Mouse (Mus musculus) MEL (cell line): Measurements from ENCODE around the gene Zbtb38. TPM values are rescaled to one million over a fixed set of nuclear protein-coding genes. Genes with fewer than 3 reads are reported as not detected.

Experiments
- DNase-seq: peaks from one replicate; pipeline ENCODE4 v3.0.0; 2011; ENCODE audit warnings: low read depth, low spot score
- H3K27ac ChIP-seq: 2 replicates; pipeline ENCODE4 v1.5.1; 2012; ENCODE audit warnings: low read depth, mild to moderate bottlenecking, control low read depth, low read length, moderate library complexity; ENCODE audit not compliant: control insufficient read depth
- H3K27me3 ChIP-seq, 2 experiments: fragments of 150-350 bp in 1 of 2; sonication (generic) in 1 of 2; 2 replicates each; pipeline ENCODE4 v1.6.1; 2012; ENCODE audit warnings: low read length in 2 of 2, mild to moderate bottlenecking in 2 of 2, improper control_type of control experiment in 1 of 2, moderate library complexity in 1 of 2; ENCODE audit not compliant: insufficient read depth in 2 of 2, control insufficient read depth in 1 of 2
- H3K36me3 ChIP-seq, 2 experiments: 2 replicates each; pipeline ENCODE4 v1.6.1; 2012 to 2014; ENCODE audit warnings: low read length in 2 of 2, improper control_type of control experiment in 1 of 2, inconsistent platforms in 1 of 2, mild to moderate bottlenecking in 1 of 2; ENCODE audit not compliant: insufficient read depth in 2 of 2, control insufficient read depth in 1 of 2
- H3K4me1 ChIP-seq, 2 experiments: fragments of 150-350 bp in 1 of 2; sonication (generic) in 1 of 2; 2 replicates each; pipeline ENCODE4 v1.6.1; 2012; ENCODE audit warnings: low read length in 2 of 2, improper control_type of control experiment in 1 of 2, mild to moderate bottlenecking in 1 of 2; ENCODE audit not compliant: insufficient read depth in 2 of 2, control insufficient read depth in 1 of 2
- H3K4me3 ChIP-seq, 2 experiments: fragments of 150-350 bp in 1 of 2; sonication (generic) in 1 of 2; 2 replicates each; pipeline ENCODE4 v1.5.1; 2012; ENCODE audit warnings: low read depth in 2 of 2, low read length in 2 of 2, mild to moderate bottlenecking in 2 of 2, moderate library complexity in 2 of 2, control low read depth in 1 of 2, improper control_type of control experiment in 1 of 2; ENCODE audit not compliant: control insufficient read depth in 1 of 2, insufficient read depth in 1 of 2
- H3K79me2 ChIP-seq: 2 replicates; pipeline ENCODE4 v1.6.1; 2012; ENCODE audit warnings: mild to moderate bottlenecking, low read length, moderate library complexity; ENCODE audit not compliant: control insufficient read depth, poor library complexity, insufficient read depth
- H3K9ac ChIP-seq: 2 replicates; pipeline ENCODE4 v1.6.1; 2012; ENCODE audit warnings: low read depth, mild to moderate bottlenecking, control low read depth, low read length, moderate library complexity; ENCODE audit not compliant: control insufficient read depth, poor library complexity, severe bottlenecking
- H3K9me3 ChIP-seq: fragments of 150-350 bp; sonication (generic); replicated peaks from 2 replicates; pipeline ENCODE4 v1.6.1; 2012; ENCODE audit warnings: mild to moderate bottlenecking, low read length, improper control_type of control experiment, moderate library complexity; ENCODE audit not compliant: insufficient read depth
- BHLHE40 ChIP-seq: IDR thresholded peaks from 2 replicates; pipeline ENCODE4 v1.6.1; 2012; ENCODE audit warnings: low read depth, mild to moderate bottlenecking, inconsistent platforms, low read length, improper control_type of control experiment, borderline replicate concordance
- CHD1 ChIP-seq: IDR thresholded peaks from 2 replicates; pipeline ENCODE4 v1.6.1; 2012; ENCODE audit warnings: low read depth, mild to moderate bottlenecking, inconsistent platforms, low read length, improper control_type of control experiment
- CHD2 ChIP-seq: IDR thresholded peaks from 2 replicates; pipeline ENCODE4 v1.6.1; 2011; ENCODE audit warnings: low read length, improper control_type of control experiment
- E2F4 ChIP-seq: IDR thresholded peaks from 2 replicates; pipeline ENCODE4 v1.6.1; 2011; ENCODE audit warnings: low read depth, low read length, improper control_type of control experiment, borderline replicate concordance
- GABPA ChIP-seq: IDR thresholded peaks from 2 replicates; pipeline ENCODE4 v1.6.1; 2012; ENCODE audit warnings: low read depth, mild to moderate bottlenecking, inconsistent platforms, low read length, improper control_type of control experiment, moderate library complexity
- GATA1 ChIP-seq: IDR thresholded peaks from 2 replicates; pipeline ENCODE4 v1.6.1; 2011; ENCODE audit warnings: low read depth, low read length, improper control_type of control experiment
- KAT2A ChIP-seq: conservative IDR thresholded peaks from 2 replicates; pipeline ENCODE4 v1.6.1; 2012; ENCODE audit warnings: low read depth, low read length, improper control_type of control experiment, inconsistent platforms
- MEF2A ChIP-seq: IDR thresholded peaks from 2 replicates; pipeline ENCODE4 v1.6.1; 2014; ENCODE audit warnings: low read depth, mild to moderate bottlenecking, inconsistent platforms, low read length, improper control_type of control experiment; ENCODE audit not compliant: poor library complexity, insufficient replicate concordance, severe bottlenecking; ENCODE audit errors: extremely low read depth
- MXI1 ChIP-seq: IDR thresholded peaks from 2 replicates; pipeline ENCODE4 v1.6.1; 2011; ENCODE audit warnings: mild to moderate bottlenecking, low read depth, low read length, improper control_type of control experiment
- NELFE ChIP-seq: IDR thresholded peaks from 2 replicates; pipeline ENCODE4 v1.6.1; 2011; ENCODE audit warnings: low read depth, low read length, improper control_type of control experiment
- NRF1 ChIP-seq: IDR thresholded peaks from 2 replicates; pipeline ENCODE4 v1.6.1; 2014; ENCODE audit warnings: low read depth, mild to moderate bottlenecking, inconsistent platforms, low read length, improper control_type of control experiment, moderate library complexity; ENCODE audit not compliant: poor library complexity, insufficient read depth, severe bottlenecking
- POLR2A ChIP-seq, 2 experiments: IDR thresholded peaks; 2 replicates each; pipeline ENCODE4 v1.6.1; 2011 to 2012; ENCODE audit warnings: low read length in 2 of 2, mild to moderate bottlenecking in 2 of 2, control low read depth in 1 of 2, improper control_type of control experiment in 1 of 2, low read depth in 1 of 2, moderate library complexity in 1 of 2; ENCODE audit not compliant: control insufficient read depth in 1 of 2, insufficient read depth in 1 of 2, poor library complexity in 1 of 2
- POLR2AphosphoS2 ChIP-seq: IDR thresholded peaks from 2 replicates; pipeline ENCODE4 v1.6.1; 2011; ENCODE audit warnings: low read length, improper control_type of control experiment
- RAD21 ChIP-seq: IDR thresholded peaks from 2 replicates; pipeline ENCODE4 v1.6.1; 2011; ENCODE audit warnings: mild to moderate bottlenecking, low read depth, low read length, improper control_type of control experiment
- RCOR1 ChIP-seq: IDR thresholded peaks from 2 replicates; pipeline ENCODE4 v1.6.1; 2012; ENCODE audit warnings: low read depth, mild to moderate bottlenecking, inconsistent platforms, low read length, improper control_type of control experiment
- TAL1 ChIP-seq: IDR thresholded peaks from 2 replicates; pipeline ENCODE4 v1.6.1; 2012; ENCODE audit warnings: mild to moderate bottlenecking, inconsistent platforms, low read length, moderate library complexity, mixed read lengths
- TBP ChIP-seq: IDR thresholded peaks from 2 replicates; pipeline ENCODE4 v1.8.0; 2011; ENCODE audit warnings: low read depth, low read length, improper control_type of control experiment
- TCF12 ChIP-seq: IDR thresholded peaks from 2 replicates; pipeline ENCODE4 v1.6.1; 2014; ENCODE audit warnings: low read depth, mild to moderate bottlenecking, inconsistent platforms, low read length, improper control_type of control experiment, moderate library complexity
- ZC3H11A ChIP-seq: IDR thresholded peaks from 2 replicates; pipeline ENCODE4 v1.6.1; 2012; ENCODE audit warnings: low read depth, mild to moderate bottlenecking, inconsistent platforms, low read length, improper control_type of control experiment
- ZKSCAN1 ChIP-seq: IDR thresholded peaks from 2 replicates; pipeline ENCODE4 v1.6.1; 2012; ENCODE audit warnings: low read depth, mild to moderate bottlenecking, inconsistent platforms, low read length, improper control_type of control experiment, moderate library complexity
- ZNF384 ChIP-seq: IDR thresholded peaks from 2 replicates; pipeline ENCODE4 v1.6.1; 2012; ENCODE audit warnings: low read depth, mild to moderate bottlenecking, inconsistent platforms, low read length, improper control_type of control experiment
- polyA plus RNA-seq, 2 experiments: library from polyadenylated mRNA; stranded (reverse) in 1 of 2; unstranded in 1 of 2; fragments of >175 nt in 1 of 2; fragments of >200 nt in 1 of 2; gene quantifications; 2 replicates each; pipeline versions ENCODE4 v1.2.1 to v1.2.4; 2012; ENCODE audit warnings: low replicate concordance in 2 of 2, low read depth in 1 of 2; ENCODE audit not compliant: insufficient read length in 2 of 2, insufficient read depth in 1 of 2, missing spikeins in 1 of 2
- total RNA-seq: library from RNA; depleted of rRNA; stranded (reverse); fragments of 300-350 nt; gene quantifications from 2 replicates; pipeline ENCODE4 v1.2.3, GENCODE M21; 2012

The Zbtb38 gene
- total and polyA plus RNA-seq, 3 experiments, result 10.9 to 65.0 (median 12.2) TPM

- H3K4me1 ChIP-seq, result peaks cover 14 to 20% of the 10 kb centered on the region in 2 experiments
- H3K9me3 ChIP-seq, result no peaks in the 10 kb centered on the region
- H3K9ac ChIP-seq, result no peak overlapping the region
Observed at GRCm38 (mm10) chr9:96717698-96718401, 34.8 kb downstream of the Zbtb38 start.

GRCm38 (mm10) chr9:96716735-96717444 is 35.7 kb downstream of the Zbtb38 start:
- TF ChIP-seq TBP, result no peak
- no peak for TF ChIP-seq ZKSCAN1
- TF ChIP-seq RAD21, result no peak
- no peak for TF ChIP-seq NRF1
- no peak for TF ChIP-seq CHD1
- no peak for TF ChIP-seq CHD2
- TF ChIP-seq GABPA, result no peak
- H3K79me2 ChIP-seq, result peaks cover 27% of the 10 kb centered on the region
- H3K9me3 ChIP-seq, result no peaks in the 10 kb centered on the region
- H3K27me3 ChIP-seq, result no peaks in the 10 kb centered on the region
- no peak overlapping the region for H3K4me3 ChIP-seq
- no peak for DNase-seq
- H3K4me1 ChIP-seq, result peaks cover 17 to 28% of the 10 kb centered on the region in 2 experiments
- no peak overlapping the region for H3K27ac ChIP-seq
- H3K9ac ChIP-seq, result no peak overlapping the region
- peaks cover 0 to 24% of the 10 kb centered on the region in 2 experiments; a peak in 2 of 4 replicates for H3K36me3 ChIP-seq

More at GRCm38 (mm10) chr9:96717698-96718401, 34.8 kb downstream of the Zbtb38 start:
- Histone ChIP-seq H3K27me3 (no peaks in the 10 kb centered on the region), H3K4me3 (no peak overlapping the region), H3K36me3 (peaks cover 0 to 19% of the 10 kb centered on the region in 2 experiments; a peak in 2 of 4 replicates), H3K27ac (no peak overlapping the region), H3K79me2 (peaks cover 22% of the 10 kb centered on the region)
- no peak for DNase-seq
- TF ChIP-seq MXI1 (no peak), BHLHE40 (no peak), MEF2A (no peak), GABPA (no peak), KAT2A (no peak), NELFE (no peak), ZNF384 (no peak), GATA1 (no peak), E2F4 (no peak), POLR2AphosphoS2 (no peak), RCOR1 (no peak), POLR2A (IDR thresholded peaks at IDR 0.05; ENCODE audit: control insufficient read depth in 1 of 2, insufficient read depth in 1 of 2, low read depth in 1 of 2, low read length in 2 of 2, poor library complexity in 1 of 2) (no peak), TAL1 (no peak), TCF12 (no peak), ZC3H11A (no peak)
